Mouse (Mus musculus) MEL (cell line): ENCODE measurements around the gene Oxnad1. TPM values are rescaled to one million over a fixed set of nuclear protein-coding genes. Genes with fewer than 3 reads are reported as not detected.

Experiments used
- DNase-seq: peaks from one replicate; pipeline ENCODE4 v3.0.0; 2011; ENCODE audit warnings: low read depth, low spot score
- H3K27ac ChIP-seq: 2 replicates; pipeline ENCODE4 v1.5.1; 2012; ENCODE audit warnings: low read depth, mild to moderate bottlenecking, control low read depth, low read length, moderate library complexity; ENCODE audit not compliant: control insufficient read depth
- H3K27me3 ChIP-seq, 2 experiments: fragments of 150-350 bp in 1 of 2; sonication (generic) in 1 of 2; 2 replicates each; pipeline ENCODE4 v1.6.1; 2012; ENCODE audit warnings: low read length in 2 of 2, mild to moderate bottlenecking in 2 of 2, improper control_type of control experiment in 1 of 2, moderate library complexity in 1 of 2; ENCODE audit not compliant: insufficient read depth in 2 of 2, control insufficient read depth in 1 of 2
- H3K36me3 ChIP-seq, 2 experiments: 2 replicates each; pipeline ENCODE4 v1.6.1; 2012 to 2014; ENCODE audit warnings: low read length in 2 of 2, improper control_type of control experiment in 1 of 2, inconsistent platforms in 1 of 2, mild to moderate bottlenecking in 1 of 2; ENCODE audit not compliant: insufficient read depth in 2 of 2, control insufficient read depth in 1 of 2
- H3K4me1 ChIP-seq, 2 experiments: fragments of 150-350 bp in 1 of 2; sonication (generic) in 1 of 2; 2 replicates each; pipeline ENCODE4 v1.6.1; 2012; ENCODE audit warnings: low read length in 2 of 2, improper control_type of control experiment in 1 of 2, mild to moderate bottlenecking in 1 of 2; ENCODE audit not compliant: insufficient read depth in 2 of 2, control insufficient read depth in 1 of 2
- H3K4me3 ChIP-seq, 2 experiments: fragments of 150-350 bp in 1 of 2; sonication (generic) in 1 of 2; 2 replicates each; pipeline ENCODE4 v1.5.1; 2012; ENCODE audit warnings: low read depth in 2 of 2, low read length in 2 of 2, mild to moderate bottlenecking in 2 of 2, moderate library complexity in 2 of 2, control low read depth in 1 of 2, improper control_type of control experiment in 1 of 2; ENCODE audit not compliant: control insufficient read depth in 1 of 2, insufficient read depth in 1 of 2
- H3K79me2 ChIP-seq: 2 replicates; pipeline ENCODE4 v1.6.1; 2012; ENCODE audit warnings: mild to moderate bottlenecking, low read length, moderate library complexity; ENCODE audit not compliant: control insufficient read depth, poor library complexity, insufficient read depth
- H3K9ac ChIP-seq: 2 replicates; pipeline ENCODE4 v1.6.1; 2012; ENCODE audit warnings: low read depth, mild to moderate bottlenecking, control low read depth, low read length, moderate library complexity; ENCODE audit not compliant: control insufficient read depth, poor library complexity, severe bottlenecking
- H3K9me3 ChIP-seq: fragments of 150-350 bp; sonication (generic); replicated peaks from 2 replicates; pipeline ENCODE4 v1.6.1; 2012; ENCODE audit warnings: mild to moderate bottlenecking, low read length, improper control_type of control experiment, moderate library complexity; ENCODE audit not compliant: insufficient read depth
- CHD1 ChIP-seq: IDR thresholded peaks from 2 replicates; pipeline ENCODE4 v1.6.1; 2012; ENCODE audit warnings: low read depth, mild to moderate bottlenecking, inconsistent platforms, low read length, improper control_type of control experiment
- CHD2 ChIP-seq: IDR thresholded peaks from 2 replicates; pipeline ENCODE4 v1.6.1; 2011; ENCODE audit warnings: low read length, improper control_type of control experiment
- E2F4 ChIP-seq: IDR thresholded peaks from 2 replicates; pipeline ENCODE4 v1.6.1; 2011; ENCODE audit warnings: low read depth, low read length, improper control_type of control experiment, borderline replicate concordance
- ELF1 ChIP-seq: IDR thresholded peaks from 2 replicates; pipeline ENCODE4 v1.6.1; 2014; ENCODE audit warnings: low read depth, mild to moderate bottlenecking, inconsistent platforms, low read length, improper control_type of control experiment, moderate library complexity
- ETS1 ChIP-seq: IDR thresholded peaks from 2 replicates; pipeline ENCODE4 v1.6.1; 2012; ENCODE audit warnings: low read depth, mild to moderate bottlenecking, inconsistent platforms, low read length, improper control_type of control experiment, moderate library complexity
- HCFC1 ChIP-seq: IDR thresholded peaks from 2 replicates; pipeline ENCODE4 v1.6.1; 2012; ENCODE audit warnings: low read depth, mild to moderate bottlenecking, inconsistent platforms, low read length, improper control_type of control experiment, moderate library complexity
- JUND ChIP-seq: IDR thresholded peaks from 2 replicates; pipeline ENCODE4 v1.6.1; 2011; ENCODE audit warnings: low read depth, mild to moderate bottlenecking, improper control_type of control experiment, low read length
- KAT2A ChIP-seq: conservative IDR thresholded peaks from 2 replicates; pipeline ENCODE4 v1.6.1; 2012; ENCODE audit warnings: low read depth, low read length, improper control_type of control experiment, inconsistent platforms
- NRF1 ChIP-seq: IDR thresholded peaks from 2 replicates; pipeline ENCODE4 v1.6.1; 2014; ENCODE audit warnings: low read depth, mild to moderate bottlenecking, inconsistent platforms, low read length, improper control_type of control experiment, moderate library complexity; ENCODE audit not compliant: poor library complexity, insufficient read depth, severe bottlenecking
- POLR2AphosphoS2 ChIP-seq: IDR thresholded peaks from 2 replicates; pipeline ENCODE4 v1.6.1; 2011; ENCODE audit warnings: low read length, improper control_type of control experiment
- POLR2AphosphoS5 ChIP-seq: IDR thresholded peaks from 2 replicates; pipeline ENCODE4 v1.6.1; 2012; ENCODE audit warnings: low read depth, borderline replicate concordance, mild to moderate bottlenecking, inconsistent platforms, low read length, moderate library complexity, mixed read lengths
- RAD21 ChIP-seq: IDR thresholded peaks from 2 replicates; pipeline ENCODE4 v1.6.1; 2011; ENCODE audit warnings: mild to moderate bottlenecking, low read depth, low read length, improper control_type of control experiment
- SIN3A ChIP-seq: IDR thresholded peaks from 2 replicates; pipeline ENCODE4 v1.6.1; 2012; ENCODE audit warnings: low read length, improper control_type of control experiment, inconsistent platforms
- SMC3 ChIP-seq: IDR thresholded peaks from 2 replicates; pipeline ENCODE4 v1.6.1; 2011; ENCODE audit warnings: low read depth, low read length, improper control_type of control experiment
- UBTF ChIP-seq: IDR thresholded peaks from 2 replicates; pipeline ENCODE4 v1.6.1; 2012; ENCODE audit warnings: low read depth, mild to moderate bottlenecking, inconsistent platforms, low read length, improper control_type of control experiment, moderate library complexity, borderline replicate concordance; ENCODE audit not compliant: insufficient read depth
- USF2 ChIP-seq, 2 experiments: IDR thresholded peaks; 2 replicates each; pipeline ENCODE4 v1.6.1; 2011 to 2012; ENCODE audit warnings: improper control_type of control experiment in 2 of 2, low read length in 2 of 2, borderline replicate concordance in 1 of 2, inconsistent platforms in 1 of 2, low read depth in 1 of 2, mild to moderate bottlenecking in 1 of 2; ENCODE audit not compliant: insufficient read depth in 1 of 2
- ZC3H11A ChIP-seq: IDR thresholded peaks from 2 replicates; pipeline ENCODE4 v1.6.1; 2012; ENCODE audit warnings: low read depth, mild to moderate bottlenecking, inconsistent platforms, low read length, improper control_type of control experiment
- ZKSCAN1 ChIP-seq: IDR thresholded peaks from 2 replicates; pipeline ENCODE4 v1.6.1; 2012; ENCODE audit warnings: low read depth, mild to moderate bottlenecking, inconsistent platforms, low read length, improper control_type of control experiment, moderate library complexity
- ZMIZ1 ChIP-seq: IDR thresholded peaks from 2 replicates; pipeline ENCODE4 v1.6.1; 2012; ENCODE audit warnings: low read depth, mild to moderate bottlenecking, inconsistent platforms, low read length, improper control_type of control experiment, moderate library complexity
- polyA plus RNA-seq, 2 experiments: library from polyadenylated mRNA; stranded (reverse) in 1 of 2; unstranded in 1 of 2; fragments of >175 nt in 1 of 2; fragments of >200 nt in 1 of 2; gene quantifications; 2 replicates each; pipeline versions ENCODE4 v1.2.1 to v1.2.4; 2012; ENCODE audit warnings: low replicate concordance in 2 of 2, low read depth in 1 of 2; ENCODE audit not compliant: insufficient read length in 2 of 2, insufficient read depth in 1 of 2, missing spikeins in 1 of 2
- total RNA-seq: library from RNA; depleted of rRNA; stranded (reverse); fragments of 300-350 nt; gene quantifications from 2 replicates; pipeline ENCODE4 v1.2.3, GENCODE M21; 2012; rRNA removed

The Oxnad1 gene
- total and polyA plus RNA-seq, 3 experiments = 54.8 to 244 (median 82.1) TPM

DNA sequence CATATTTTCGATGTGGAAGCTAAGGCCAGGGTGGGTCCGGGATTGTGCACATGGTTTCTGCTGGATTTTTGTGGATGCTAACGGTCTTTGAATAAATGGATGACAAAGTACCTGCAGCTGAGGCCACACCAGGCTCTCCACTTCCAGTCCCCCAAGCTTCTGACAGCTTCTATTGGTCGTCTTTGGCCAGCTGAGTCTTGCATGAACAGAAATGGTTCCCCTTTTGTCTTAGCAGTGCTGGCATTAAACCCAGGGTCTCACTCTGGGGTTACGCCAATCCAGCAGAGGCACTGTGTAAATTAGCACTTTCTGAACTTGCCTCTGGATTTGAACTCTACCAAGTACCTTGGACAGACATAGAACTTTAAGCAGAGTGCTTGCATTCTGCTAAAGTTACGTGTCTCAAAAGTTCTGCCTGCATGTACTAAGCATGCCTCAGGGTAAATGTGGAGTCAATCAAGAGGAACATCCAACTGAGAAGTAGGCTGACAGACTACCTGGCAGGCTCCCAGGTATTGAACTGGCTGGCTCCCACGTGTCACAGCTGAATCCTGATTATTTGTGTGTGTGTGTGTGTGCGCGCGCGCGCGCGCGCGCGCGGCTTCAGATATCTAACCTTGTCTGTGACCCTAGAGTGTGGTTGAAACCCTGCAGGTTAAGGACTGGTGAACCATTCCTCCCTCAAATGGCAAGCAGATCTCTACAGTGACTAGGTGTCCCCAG, 67.2 kb downstream of the Oxnad1 start:
- Histone ChIP-seq H3K36me3 (no peaks in the 10 kb centered on the region), H3K4me3 (no peak overlapping the region), H3K9ac (no peak overlapping the region), H3K79me2 (no peaks in the 10 kb centered on the region), H3K27ac (no peak overlapping the region), H3K27me3 (no peaks in the 10 kb centered on the region), H3K4me1 (no peaks in the 10 kb centered on the region), H3K9me3 (no peaks in the 10 kb centered on the region)
- no peak for DNase-seq
- no peak for TF ChIP-seq ZKSCAN1
- no peak for TF ChIP-seq ETS1
- TF ChIP-seq JUND = no peak
- no peak for TF ChIP-seq SMC3
- no peak for TF ChIP-seq UBTF
- TF ChIP-seq ELF1 = no peak
- no peak for TF ChIP-seq POLR2AphosphoS2
- TF ChIP-seq SIN3A = no peak
- no peak for TF ChIP-seq POLR2AphosphoS5
- no peak for TF ChIP-seq E2F4
- no peak for TF ChIP-seq CHD1
- no peak for TF ChIP-seq KAT2A
- TF ChIP-seq ZC3H11A = no peak
- no peak for TF ChIP-seq ZMIZ1
- no peak for TF ChIP-seq USF2 (IDR thresholded peaks at IDR 0.05; ENCODE audit: borderline replicate concordance in 1 of 2, insufficient read depth in 1 of 2, low read depth in 1 of 2, low read length in 2 of 2)
- no peak for TF ChIP-seq RAD21
- TF ChIP-seq CHD2 = no peak
- no peak for TF ChIP-seq HCFC1
- no peak for TF ChIP-seq NRF1

Other genes with a start within 250 kb of the Oxnad1 start
- gene Galnt15, start 56.4 kb upstream of the Oxnad1 start, total RNA-seq = 0.04 TPM in 1 of 2 replicates, not detected in the other
- gene Galnt15, start 56.4 kb upstream of the Oxnad1 start, polyA plus RNA-seq = under 1 TPM in 1 of 2 experiments, not detected in 1; 0.15 TPM
- 110 and 116 TPM in 2 replicates for gene Dph3, start 355 bp downstream of the Oxnad1 start, total RNA-seq
- gene Dph3, start 355 bp downstream of the Oxnad1 start, polyA plus RNA-seq = 100 to 1,000 TPM; 103 to 108 TPM
- not detected in 2 replicates for gene Msmb, start 56.6 kb downstream of the Oxnad1 start, total RNA-seq
- not detected for gene Msmb, start 56.6 kb downstream of the Oxnad1 start, polyA plus RNA-seq
- 64.6 and 67.3 TPM in 2 replicates for gene Ncoa4, start 74.5 kb downstream of the Oxnad1 start, total RNA-seq
- 10 to 100 TPM; 54.5 to 57.9 TPM for gene Ncoa4, start 74.5 kb downstream of the Oxnad1 start, polyA plus RNA-seq
- gene Timm23, start 116.5 kb downstream of the Oxnad1 start, total RNA-seq = 417 and 425 TPM in 2 replicates
- gene Timm23, start 116.5 kb downstream of the Oxnad1 start, polyA plus RNA-seq = 100 to 1,000 TPM in 1 of 2 experiments, not detected in 1; 431 TPM
- 43.0 and 43.8 TPM in 2 replicates for gene Parg, start 116.6 kb downstream of the Oxnad1 start, total RNA-seq
- 10 to 100 TPM in 1 of 2 experiments, not detected in 1; 32.6 TPM for gene Parg, start 116.6 kb downstream of the Oxnad1 start, polyA plus RNA-seq
- gene Ogdhl, start 236.6 kb downstream of the Oxnad1 start, total RNA-seq = 7.3 and 9.4 TPM in 2 replicates
- gene Ogdhl, start 236.6 kb downstream of the Oxnad1 start, polyA plus RNA-seq = 10 to 100 TPM in 1 of 2 experiments, not detected in 1; 12.6 TPM